Mouse (Mus musculus): ENCODE results near the gene Gm8369.

DNA sequence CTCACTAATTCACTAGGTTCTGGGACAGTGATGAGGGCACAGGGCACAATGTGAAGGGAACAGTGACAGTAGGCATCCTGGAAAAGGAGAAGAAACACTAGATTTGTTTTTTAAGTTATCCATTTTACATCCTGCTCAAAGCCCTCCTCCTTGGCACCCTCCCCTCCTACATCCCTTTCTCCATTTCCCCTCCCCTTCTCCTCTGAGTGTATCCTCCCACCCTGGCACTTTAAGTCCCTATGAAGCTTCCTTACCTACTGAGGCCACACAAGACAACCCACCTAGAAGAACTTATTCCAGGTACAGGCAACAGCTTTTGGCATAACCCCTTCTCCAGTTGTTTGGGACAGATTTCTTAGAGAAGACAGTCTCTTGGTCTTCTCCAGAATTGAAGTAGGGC is 30.5 kb downstream of the Gm8369 start, which contains the start of gene Ms4a6b:
- no peak for TF ChIP-seq CTCF (IDR thresholded peaks at IDR 0.05; ENCODE audit: borderline replicate concordance, extremely low read depth, insufficient read depth, insufficient read length)
- TF ChIP-seq POLR2A (IDR thresholded peaks at IDR 0.05; ENCODE audit: borderline replicate concordance, extremely low read depth, insufficient read depth, insufficient read length, poor library complexity, severe bottlenecking), result no peak

All from brain, embryonic 14.5 days (tissue).